Mouse (Mus musculus): ENCODE data around the gene Pald1. TPM values are rescaled to one million over a fixed set of nuclear protein-coding genes. Genes with fewer than 3 reads are reported as not detected.

The Pald1 gene
- polyA plus RNA-seq, 1 experiment: 10.3 TPM

GRCm38 (mm10) chr10:61378050-61378449 is 5.3 kb downstream of the Pald1 start:
- Histone ChIP-seq H3K27ac (ENCODE audit: insufficient read depth, low read length) (no peak overlapping the region), H3K4me1 (ENCODE audit: control insufficient read depth, insufficient read depth, low read length) (no peaks in the 10 kb centered on the region), H3K4me3 (ENCODE audit: insufficient read depth, low read length) (no peak overlapping the region)
- TF ChIP-seq CTCF (IDR thresholded peaks at IDR 0.05; ENCODE audit: extremely low read depth, insufficient read depth, low read length): no peak
- TF ChIP-seq POLR2A (IDR thresholded peaks at IDR 0.05; ENCODE audit: extremely low read depth, insufficient read depth, low read length): no peak

- H3K4me3 ChIP-seq (ENCODE audit: insufficient read depth, low read length): no peak overlapping the region
- H3K4me1 ChIP-seq (ENCODE audit: control insufficient read depth, insufficient read depth, low read length): no peaks in the 10 kb centered on the region
- no peak overlapping the region for H3K27ac ChIP-seq (ENCODE audit: insufficient read depth, low read length)
- TF ChIP-seq POLR2A (IDR thresholded peaks at IDR 0.05; ENCODE audit: extremely low read depth, insufficient read depth, low read length) (no peak), CTCF (IDR thresholded peaks at IDR 0.05; ENCODE audit: extremely low read depth, insufficient read depth, low read length) (no peak)
Measured at GRCm38 (mm10) chr10:61374771-61375481, 8.4 kb downstream of the Pald1 start.

- no peak for TF ChIP-seq CTCF (IDR thresholded peaks at IDR 0.05; ENCODE audit: extremely low read depth, insufficient read depth, low read length)
- TF ChIP-seq POLR2A (IDR thresholded peaks at IDR 0.05; ENCODE audit: extremely low read depth, insufficient read depth, low read length): no peak
- no peaks in the 10 kb centered on the region for H3K4me1 ChIP-seq (ENCODE audit: control insufficient read depth, insufficient read depth, low read length)
- no peak overlapping the region for H3K27ac ChIP-seq (ENCODE audit: insufficient read depth, low read length)
- H3K4me3 ChIP-seq (ENCODE audit: insufficient read depth, low read length): no peak overlapping the region
Measured at GRCm38 (mm10) chr10:61374076-61374475, 9.3 kb downstream of the Pald1 start.

- no peak overlapping the region for H3K27ac ChIP-seq (ENCODE audit: insufficient read depth, low read length)
- no peak overlapping the region for H3K4me3 ChIP-seq (ENCODE audit: insufficient read depth, low read length)
- TF ChIP-seq CTCF (IDR thresholded peaks at IDR 0.05; ENCODE audit: extremely low read depth, insufficient read depth, low read length) (no peak), POLR2A (IDR thresholded peaks at IDR 0.05; ENCODE audit: extremely low read depth, insufficient read depth, low read length) (no peak)
- H3K4me1 ChIP-seq (ENCODE audit: control insufficient read depth, insufficient read depth, low read length): no peaks in the 10 kb centered on the region
Measured at GRCm38 (mm10) chr10:61372585-61372923, 10.8 kb downstream of the Pald1 start.

GRCm38 (mm10) chr10:61371884-61372584 is 11.3 kb downstream of the Pald1 start:
- Histone ChIP-seq H3K4me3 (ENCODE audit: insufficient read depth, low read length) (no peak overlapping the region), H3K4me1 (ENCODE audit: control insufficient read depth, insufficient read depth, low read length) (no peaks in the 10 kb centered on the region), H3K27ac (ENCODE audit: insufficient read depth, low read length) (no peak overlapping the region)
- TF ChIP-seq CTCF (IDR thresholded peaks at IDR 0.05; ENCODE audit: extremely low read depth, insufficient read depth, low read length) (no peak), POLR2A (IDR thresholded peaks at IDR 0.05; ENCODE audit: extremely low read depth, insufficient read depth, low read length) (no peak)

- H3K27ac ChIP-seq (ENCODE audit: insufficient read depth, low read length): peak overlapping the region; percentile 28
- H3K4me1 ChIP-seq (ENCODE audit: control insufficient read depth, insufficient read depth, low read length): no peaks in the 10 kb centered on the region
- no peak for TF ChIP-seq CTCF (IDR thresholded peaks at IDR 0.05; ENCODE audit: extremely low read depth, insufficient read depth, low read length)
- TF ChIP-seq POLR2A (IDR thresholded peaks at IDR 0.05; ENCODE audit: extremely low read depth, insufficient read depth, low read length): no peak
- H3K4me3 ChIP-seq (ENCODE audit: insufficient read depth, low read length): no peak overlapping the region
Measured at GRCm38 (mm10) chr10:61370273-61370979, 12.9 kb downstream of the Pald1 start.

- TF ChIP-seq CTCF (IDR thresholded peaks at IDR 0.05; ENCODE audit: extremely low read depth, insufficient read depth, low read length) (no peak), POLR2A (IDR thresholded peaks at IDR 0.05; ENCODE audit: extremely low read depth, insufficient read depth, low read length) (no peak)
- Histone ChIP-seq H3K4me3 (ENCODE audit: insufficient read depth, low read length) (no peak overlapping the region), H3K27ac (ENCODE audit: insufficient read depth, low read length) (peak overlapping the region; percentile 28), H3K4me1 (ENCODE audit: control insufficient read depth, insufficient read depth, low read length) (no peaks in the 10 kb centered on the region)
Measured at GRCm38 (mm10) chr10:61369755-61370154, 13.6 kb downstream of the Pald1 start.

- H3K4me1 ChIP-seq (ENCODE audit: control insufficient read depth, insufficient read depth, low read length): no peaks in the 10 kb centered on the region
- H3K27ac ChIP-seq (ENCODE audit: insufficient read depth, low read length): no peak overlapping the region
- TF ChIP-seq POLR2A (IDR thresholded peaks at IDR 0.05; ENCODE audit: extremely low read depth, insufficient read depth, low read length) (no peak), CTCF (IDR thresholded peaks at IDR 0.05; ENCODE audit: extremely low read depth, insufficient read depth, low read length) (no peak)
- no peak overlapping the region for H3K4me3 ChIP-seq (ENCODE audit: insufficient read depth, low read length)
Measured at GRCm38 (mm10) chr10:61365902-61366301, 17.4 kb downstream of the Pald1 start.

- H3K4me1 ChIP-seq (ENCODE audit: control insufficient read depth, insufficient read depth, low read length): no peaks in the 10 kb centered on the region
- no peak overlapping the region for H3K27ac ChIP-seq (ENCODE audit: insufficient read depth, low read length)
- no peak overlapping the region for H3K4me3 ChIP-seq (ENCODE audit: insufficient read depth, low read length)
- TF ChIP-seq POLR2A (IDR thresholded peaks at IDR 0.05; ENCODE audit: extremely low read depth, insufficient read depth, low read length) (no peak), CTCF (IDR thresholded peaks at IDR 0.05; ENCODE audit: extremely low read depth, insufficient read depth, low read length) (no peak)
Measured at GRCm38 (mm10) chr10:61364431-61364830, 18.9 kb downstream of the Pald1 start.
